Mouse (Mus musculus) bone marrow, adult 2 months (tissue): Measurements from ENCODE around the gene Rnf113a2.

Experiments
- CTCF ChIP-seq: fragments of 200-500 bp; IDR thresholded peaks from 2 replicates; pipeline ENCODE4 v1.5.1; 2011; ENCODE audit warnings: low read length, control low read depth; ENCODE audit not compliant: control insufficient read depth, insufficient read depth
- POLR2A ChIP-seq: fragments of 200-500 bp; IDR thresholded peaks from 2 replicates; pipeline ENCODE4 v1.6.1; 2011; ENCODE audit warnings: low read depth, mild to moderate bottlenecking, control low read depth, low read length, borderline replicate concordance; ENCODE audit not compliant: control insufficient read depth

- no peak for TF ChIP-seq POLR2A
- no peak for TF ChIP-seq CTCF
These were observed 19.3 kb upstream of the Rnf113a2 start for GRCm38 (mm10) chr12:84397685-84398084.
